Mouse (Mus musculus): ENCODE results near the gene Emb.
A peak's percentile ranks its signal among the peaks of the same experiment; 100 is the strongest.
"Not testable (repeated sequence)": the region's sequence is repeated elsewhere in the genome, so short reads cannot be mapped to it uniquely, and the experiment has no call there.

Emb gene

DNA sequence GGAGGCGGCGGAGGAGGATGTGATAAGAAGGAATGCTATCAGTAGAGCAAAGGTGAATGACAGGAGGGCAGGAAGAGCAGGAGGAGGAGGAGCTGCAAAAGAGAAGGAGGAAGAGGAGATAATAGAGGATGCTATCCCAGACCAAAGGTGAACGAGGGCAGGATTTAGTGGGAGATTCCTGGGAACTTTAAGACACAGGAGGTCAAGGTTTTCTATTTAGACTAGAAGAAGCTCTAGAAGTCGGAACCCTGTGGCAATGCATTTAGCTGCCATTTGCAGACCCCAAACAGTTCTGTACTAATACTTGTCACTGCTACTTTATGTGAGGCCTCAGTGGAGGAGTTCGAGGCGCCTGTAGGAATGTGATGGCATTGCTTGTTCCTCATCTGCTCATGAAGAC lies at the start of gene Emb:
TSS of gene Emb (plus strand) at position 301 of the 400 bp plus-strand sequence.
- DNase-seq (ENCODE audit: low spot score), result no peak

DNA sequence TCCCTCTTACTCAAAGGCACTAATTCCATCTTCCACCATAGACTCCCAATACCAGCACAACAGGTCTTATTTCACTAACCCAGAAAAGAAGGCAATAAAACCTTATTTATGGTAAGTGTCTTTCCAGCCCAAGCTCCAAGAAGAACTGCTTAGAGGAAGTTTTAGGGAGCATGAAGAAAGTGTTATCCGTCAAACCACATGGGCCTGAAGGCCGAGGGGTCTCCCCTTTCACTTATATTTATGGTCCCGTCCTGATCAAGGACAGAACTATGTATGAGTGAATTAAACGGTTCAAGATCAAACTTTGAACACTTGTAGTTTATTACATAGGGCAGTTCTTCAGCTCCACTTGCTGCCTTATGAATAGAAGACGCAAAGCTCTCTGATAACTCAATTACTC lies 44.4 kb upstream of the Emb start:
- no peak for DNase-seq (ENCODE audit: low spot score)

DNA sequence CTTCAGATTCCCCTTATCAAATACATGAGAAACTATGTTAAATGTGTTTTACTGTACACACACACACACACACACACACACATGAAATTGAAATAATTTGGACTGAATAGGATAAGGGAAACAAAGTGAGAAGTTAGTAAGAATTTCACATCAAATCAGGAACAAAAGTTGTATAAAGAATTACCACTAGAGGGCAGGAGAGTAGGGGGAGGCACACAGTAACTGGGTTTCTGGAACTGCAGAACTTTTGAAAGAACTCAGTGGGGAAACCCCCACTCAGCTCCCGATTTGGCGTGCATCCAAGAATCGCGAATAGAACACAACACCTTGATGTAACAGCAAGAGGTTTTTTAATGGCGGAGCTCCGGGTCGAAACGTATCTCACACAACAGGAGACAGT lies 43.3 kb upstream of the Emb start:
- DNase-seq (ENCODE audit: low spot score), result no peak

GRCm38 (mm10) chr13:117180912-117181311 lies 27.4 kb upstream of the Emb start:
- DNase-seq (ENCODE audit: low spot score), result not testable (repeated sequence)

DNA sequence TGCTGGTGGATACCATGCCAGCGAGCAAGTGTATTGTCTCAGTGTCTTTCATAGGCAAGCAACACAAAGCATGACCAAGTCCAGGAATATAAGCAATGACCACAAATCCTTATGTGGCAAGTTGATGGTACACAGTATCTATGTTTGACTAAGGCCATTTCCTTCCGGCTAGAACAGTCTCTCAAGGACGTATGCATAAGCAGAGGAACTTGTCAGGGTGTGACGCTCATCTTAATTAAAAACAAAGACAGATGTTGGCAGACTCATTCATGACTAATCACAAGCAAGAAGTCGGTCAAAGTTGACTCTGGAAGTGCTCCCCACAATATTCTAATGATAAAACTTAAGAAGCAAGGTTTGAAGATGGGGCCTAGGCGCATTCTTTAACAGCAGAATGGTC lies 25.0 kb upstream of the Emb start:
- DNase-seq (ENCODE audit: low spot score), result no peak

- no peak for DNase-seq (ENCODE audit: low spot score)
These were observed 23.0 kb upstream of the Emb start for GRCm38 (mm10) chr13:117185329-117185728.

GRCm38 (mm10) chr13:117192161-117192560 lies 16.2 kb upstream of the Emb start:
- DNase-seq (ENCODE audit: low spot score), result no peak

GRCm38 (mm10) chr13:117193422-117193983 lies 14.8 kb upstream of the Emb start:
- no peak for DNase-seq (ENCODE audit: low spot score)

GRCm38 (mm10) chr13:117195569-117196495 lies 12.5 kb upstream of the Emb start:
- DNase-seq (ENCODE audit: low spot score), result no peak

GRCm38 (mm10) chr13:117197666-117198065 lies 10.7 kb upstream of the Emb start:
- no peak for DNase-seq (ENCODE audit: low spot score)

GRCm38 (mm10) chr13:117198402-117199083 lies 9.8 kb upstream of the Emb start:
- peak; percentile 32 for DNase-seq (ENCODE audit: low spot score)

GRCm38 (mm10) chr13:117202755-117203471 lies 5.4 kb upstream of the Emb start:
- no peak for DNase-seq (ENCODE audit: low spot score)

DNA sequence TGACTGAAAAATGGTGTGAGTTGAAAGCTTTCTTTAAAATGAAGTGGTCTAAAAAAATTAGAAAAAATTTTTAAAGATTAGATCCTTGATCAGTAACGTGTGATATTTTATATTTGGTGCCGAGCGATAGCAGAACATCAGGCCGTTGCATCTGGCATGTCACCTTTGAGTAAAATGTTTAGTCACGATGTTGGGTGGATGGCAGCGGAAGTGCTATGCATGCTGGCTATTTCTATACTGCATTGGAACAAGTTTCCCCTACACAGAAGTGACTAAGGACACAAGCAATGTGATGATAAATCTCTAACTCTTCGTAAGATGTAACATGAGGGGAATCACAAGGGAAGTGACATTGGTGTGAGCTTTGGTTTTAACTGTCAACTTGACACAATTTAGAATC lies 3.7 kb upstream of the Emb start:
- no peak for DNase-seq (ENCODE audit: low spot score)

- no peak for DNase-seq (ENCODE audit: low spot score)
These were observed 2.3 kb upstream of the Emb start for GRCm38 (mm10) chr13:117206066-117206465.

DNA sequence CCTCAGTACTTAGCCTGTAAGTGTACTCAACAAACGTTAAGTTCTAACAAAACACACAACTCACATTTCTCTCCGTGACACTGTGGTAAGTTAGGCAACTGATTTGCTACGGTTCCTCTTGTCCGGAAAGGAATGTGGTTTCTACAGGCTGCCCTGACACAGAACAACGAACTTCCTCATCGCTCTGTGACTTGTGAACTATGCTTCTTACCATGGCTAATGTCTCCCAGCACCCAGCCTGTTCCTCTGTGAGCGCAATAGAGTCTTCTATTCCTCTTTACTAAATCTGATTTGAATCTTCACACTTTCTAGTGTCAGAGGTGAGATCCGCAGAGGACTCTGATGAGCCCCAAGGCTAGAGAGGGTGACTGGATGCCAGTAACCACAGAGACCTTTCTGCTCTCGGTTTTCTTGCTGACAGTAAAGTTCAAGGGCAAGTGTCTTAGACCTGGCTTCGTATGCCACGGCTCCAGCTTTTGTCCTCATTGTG lies 3.1 kb downstream of the Emb start:
- no peak for DNase-seq (ENCODE audit: low spot score)

DNA sequence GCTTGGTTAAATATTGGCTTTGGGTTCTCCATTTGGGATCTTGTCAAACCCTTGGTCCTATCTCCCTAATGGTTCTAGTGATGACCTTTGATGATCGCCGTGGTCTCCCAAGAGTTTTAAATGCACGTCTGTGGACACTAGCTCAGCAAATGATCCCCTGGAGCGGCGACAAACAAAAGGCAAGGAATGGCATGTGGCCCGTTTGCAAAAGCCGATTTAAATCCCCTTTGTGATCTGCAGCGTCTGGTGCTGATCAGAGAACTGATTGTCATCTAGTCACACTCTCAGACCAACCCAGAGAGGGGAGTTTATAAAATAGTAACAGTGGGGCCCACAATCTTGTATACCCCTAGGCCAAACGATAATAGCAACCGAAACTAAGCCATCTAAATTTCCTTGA lies 7.1 kb downstream of the Emb start:
- no peak for DNase-seq (ENCODE audit: low spot score)

GRCm38 (mm10) chr13:117216126-117216525 lies 7.8 kb downstream of the Emb start:
- DNase-seq (ENCODE audit: low spot score), result no peak

DNA sequence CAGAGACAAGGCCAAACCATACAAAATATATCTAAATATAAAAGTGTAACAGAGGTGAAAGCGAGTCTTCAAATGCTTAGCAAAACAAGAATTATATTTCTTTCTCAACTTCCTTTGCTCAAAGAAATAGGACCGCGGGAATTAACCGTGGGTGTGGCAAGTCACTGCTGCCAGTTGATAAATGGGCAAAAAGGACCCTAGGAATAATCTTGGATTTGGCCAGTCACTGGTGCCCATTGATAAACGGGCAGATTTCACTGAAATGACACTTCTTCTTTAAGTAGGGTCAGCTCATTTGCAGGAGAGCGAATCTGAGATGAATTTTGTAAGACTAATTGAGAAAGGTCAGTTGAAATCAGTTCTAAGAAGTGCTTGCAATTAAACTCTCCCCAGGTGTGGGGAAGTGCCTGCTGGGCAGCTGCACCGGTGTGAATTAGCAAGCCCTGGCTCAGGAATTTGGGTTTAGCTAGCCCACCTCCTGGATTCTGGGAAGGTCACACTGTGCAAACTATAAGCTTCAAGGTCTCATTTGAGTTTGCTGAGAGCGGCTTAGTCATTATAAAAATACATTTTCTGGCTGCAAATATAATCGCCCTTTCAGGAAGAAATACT lies 8.5 kb downstream of the Emb start:
- no peak for DNase-seq (ENCODE audit: low spot score)

GRCm38 (mm10) chr13:117217621-117218020 lies 9.3 kb downstream of the Emb start:
- DNase-seq (ENCODE audit: low spot score), result no peak

GRCm38 (mm10) chr13:117218092-117218491 lies 9.8 kb downstream of the Emb start:
- no peak for DNase-seq (ENCODE audit: low spot score)

DNA sequence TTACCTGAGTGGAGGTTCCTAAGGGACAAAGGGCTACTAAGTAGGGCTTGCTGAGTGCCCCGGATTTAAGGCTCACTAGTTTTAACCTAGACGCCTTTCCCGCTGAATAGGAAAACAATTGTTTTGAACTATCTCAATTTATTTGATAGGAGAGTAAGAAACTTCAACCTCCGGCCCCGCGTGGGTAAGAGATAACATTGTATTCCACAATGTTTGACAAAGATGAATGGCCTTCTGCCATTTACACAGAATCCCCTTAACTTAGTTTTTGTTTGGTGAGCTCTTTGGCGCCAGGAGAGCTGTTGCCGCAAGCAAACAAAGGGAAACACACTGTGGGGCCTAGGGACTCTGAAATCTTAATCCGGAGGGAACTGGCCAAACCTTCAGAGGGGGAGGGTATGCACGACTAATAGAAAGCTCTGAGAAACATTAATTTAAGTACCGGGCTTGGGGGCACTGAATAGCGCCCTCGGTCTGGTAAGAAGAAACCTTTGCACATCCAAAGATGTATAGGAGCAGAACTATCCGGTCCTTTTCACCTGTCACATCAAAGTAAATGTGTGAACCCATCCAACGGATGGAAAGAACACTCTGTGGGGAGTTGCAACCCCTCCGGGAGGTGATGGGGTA lies 11.7 kb downstream of the Emb start:
- DNase-seq (ENCODE audit: low spot score), result no peak
